Mouse (Mus musculus) forebrain, embryonic 16.5 days (tissue): ENCODE measurements around the gene Nlrx1. TPM values are rescaled to one million over a fixed set of nuclear protein-coding genes. Genes with fewer than 3 reads are reported as not detected.
A peak's percentile ranks its signal among the peaks of the same experiment; 100 is the strongest.

Experiments
- ATAC-seq: fragments of 200-750 bp; cut with Nextera tagmentation; 2 replicates; pipeline ENCODE4 v1.8.0; 2017; ENCODE audit warnings: mild to moderate bottlenecking, moderate library complexity
- H3K27ac ChIP-seq: fragments of 300-500 bp; sonication (generic); 2 replicates; pipeline ENCODE4 v1.5.1; 2014; ENCODE audit warnings: low read length, control low read depth
- H3K27me3 ChIP-seq: fragments of 300-500 bp; sonication (generic); replicated peaks from 2 replicates; pipeline ENCODE4 v1.6.1; 2014; ENCODE audit warnings: low read length; ENCODE audit not compliant: control insufficient read depth, insufficient read depth
- H3K36me3 ChIP-seq: fragments of 300-500 bp; sonication (generic); 2 replicates; pipeline ENCODE4 v1.6.1; 2014; ENCODE audit not compliant: control insufficient read depth, insufficient read depth
- H3K4me1 ChIP-seq: fragments of 300-500 bp; sonication (generic); replicated peaks from 2 replicates; pipeline ENCODE4 v1.6.1; 2014; ENCODE audit warnings: low read length; ENCODE audit not compliant: control insufficient read depth, insufficient read depth
- H3K4me2 ChIP-seq: fragments of 300-500 bp; sonication (generic); 2 replicates; pipeline ENCODE4 v1.6.1; 2014; ENCODE audit warnings: mild to moderate bottlenecking, low read length, control low read depth
- H3K4me3 ChIP-seq: fragments of 300-500 bp; sonication (generic); replicated peaks from 2 replicates; pipeline ENCODE4 v1.5.1; 2014; ENCODE audit warnings: mild to moderate bottlenecking, low read length, control low read depth
- H3K9ac ChIP-seq: fragments of 300-500 bp; sonication (generic); replicated peaks from 2 replicates; pipeline ENCODE4 v1.6.1; 2014; ENCODE audit warnings: low read depth, low read length, control low read depth
- H3K9me3 ChIP-seq: fragments of 300-500 bp; sonication (generic); 2 replicates; pipeline ENCODE4 v1.6.1; 2016; ENCODE audit warnings: low read length; ENCODE audit not compliant: control insufficient read depth
- WGBS: fragments of 180-500 bp; shearing (Covaris S2); extraction: QIAGEN DNeasy Blood & Tissue Kit; methylation state at CpG from one replicate; pipeline ENCODE4 v1.1.7; 2014; 5-methylcytosine and 5-hydroxymethylcytosine counted together
- polyA plus RNA-seq: library from polyadenylated mRNA; unstranded; fragments of >200 nt; fragmentation: Nextera tagmentation; extraction: Ambion mirVana; gene quantifications from 2 replicates; pipeline ENCODE4 v1.2.1, GENCODE M21; 2015

Gene Nlrx1
- polyA plus RNA-seq, 1 experiment from 2014 or later: 5.2 TPM

DNA sequence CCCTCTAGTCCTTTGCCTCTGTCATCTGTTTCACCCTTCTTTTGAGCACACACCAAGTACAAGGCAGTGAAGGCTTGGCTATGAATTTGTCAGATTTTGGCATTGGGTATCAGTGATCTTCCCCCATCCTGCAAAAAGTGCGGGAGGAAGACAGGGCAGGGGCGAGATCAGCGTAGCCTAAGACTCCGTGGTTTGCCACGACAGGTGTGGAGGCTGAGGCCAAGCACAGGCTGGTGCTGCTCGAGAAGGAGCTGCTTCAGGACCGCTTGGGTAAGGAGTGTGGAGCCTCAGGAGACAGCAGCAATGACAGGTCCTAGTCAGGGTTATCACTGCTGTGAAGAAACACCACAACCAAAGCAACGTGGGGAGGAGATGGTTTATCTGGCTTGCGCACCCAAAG, 27.0 kb downstream of the Nlrx1 start:
- Histone ChIP-seq H3K36me3 (no peaks in the 10 kb centered on the region), H3K9ac (no peak overlapping the region), H3K27me3 (no peaks in the 10 kb centered on the region), H3K4me1 (0 out of 2 replicates have a peak, but pooled peaks cover 2% of the 10 kb centered on the region), H3K9me3 (no peaks in the 10 kb centered on the region), H3K4me2 (no peak overlapping the region), H3K27ac (no peak overlapping the region), H3K4me3 (no peak overlapping the region)
- no peak for ATAC-seq
- WGBS: 79% methylated on average over 9 of the region's 9 CpGs

DNA sequence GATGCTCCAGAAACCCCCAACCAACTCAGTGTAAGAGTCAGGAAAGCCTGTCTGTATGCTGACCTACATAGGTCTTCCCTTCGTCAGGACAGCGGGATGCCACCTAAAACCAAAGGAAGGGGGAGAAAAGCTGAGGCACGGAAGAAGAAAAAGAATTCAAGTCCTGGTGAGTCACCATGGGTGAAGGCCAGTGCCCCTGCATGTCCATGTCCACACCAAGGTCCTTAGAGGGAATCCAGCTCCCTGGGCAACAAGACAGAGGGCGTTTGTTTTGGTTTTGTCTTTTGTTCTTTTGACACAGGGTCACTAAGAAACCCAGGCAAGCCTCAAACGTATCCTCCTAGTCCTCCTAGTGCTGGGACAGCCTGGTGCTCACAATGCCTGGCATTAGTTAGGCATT, 27.5 kb downstream of the Nlrx1 start:
- Histone ChIP-seq H3K36me3 (no peaks in the 10 kb centered on the region), H3K27ac (no peak overlapping the region), H3K9me3 (no peaks in the 10 kb centered on the region), H3K4me1 (0 out of 2 replicates have a peak, but pooled peaks cover 2% of the 10 kb centered on the region), H3K9ac (no peak overlapping the region), H3K4me2 (no peak overlapping the region), H3K27me3 (no peaks in the 10 kb centered on the region), H3K4me3 (no peak overlapping the region)
- ATAC-seq: no peak
- WGBS: 52% methylated on average over 5 of the region's 5 CpGs

DNA sequence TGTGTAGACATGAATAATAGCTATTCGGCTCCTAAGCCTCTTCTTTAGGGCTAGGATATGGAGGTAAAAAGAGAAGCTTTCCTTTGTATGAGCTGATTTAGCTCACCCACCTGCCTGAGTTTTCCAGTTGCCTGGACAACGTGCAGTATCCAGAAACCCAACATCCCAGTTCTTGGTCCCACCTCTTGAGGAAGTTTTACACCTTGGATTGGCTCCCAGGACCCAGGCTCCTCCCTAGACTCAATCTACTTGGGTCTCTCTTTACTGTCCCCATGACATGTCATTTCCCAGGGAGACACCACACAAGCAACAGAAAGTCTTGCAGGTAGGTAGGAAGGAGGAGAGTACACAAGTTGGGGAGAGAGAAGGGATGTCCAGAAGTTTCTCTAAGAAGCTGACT, 28.0 kb downstream of the Nlrx1 start, which contains the start of gene Ccdc153:
Ccdc153 (plus strand) TSS at position 278 of the 400 bp plus-strand sequence.
- WGBS: 47% methylated on average over 2 of the region's 2 CpGs
- no peak for ATAC-seq

DNA sequence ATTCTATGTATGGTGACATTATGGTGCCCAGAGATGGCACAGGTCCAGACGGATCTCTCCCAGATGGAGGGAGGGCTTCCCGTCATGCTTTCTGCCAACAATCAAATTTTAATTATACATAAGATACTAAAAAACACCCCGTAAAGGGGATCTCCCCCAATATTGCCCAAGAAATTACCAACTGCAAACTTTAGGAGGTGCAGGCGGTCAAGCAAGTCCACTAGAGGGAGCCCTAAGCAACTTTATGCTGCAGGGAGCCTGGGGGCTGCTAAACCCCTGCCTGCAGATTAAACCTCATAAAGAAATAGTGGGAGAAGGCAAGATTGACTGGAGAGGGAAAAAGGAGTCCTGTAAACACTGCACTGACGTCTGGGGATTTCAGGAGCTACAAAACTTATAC, 29.0 kb downstream of the Nlrx1 start:
- Histone ChIP-seq H3K9me3 (no peaks in the 10 kb centered on the region), H3K27me3 (no peaks in the 10 kb centered on the region), H3K27ac (no peak overlapping the region), H3K36me3 (no peaks in the 10 kb centered on the region), H3K4me2 (no peak overlapping the region), H3K9ac (no peak overlapping the region), H3K4me3 (no peak overlapping the region), H3K4me1 (peaks cover 7% of the 10 kb centered on the region; the same call in 1 of the 2 replicates)
- ATAC-seq: peak; percentile 65
- WGBS: 7% methylated on average over 5 of the region's 5 CpGs

More for the DNA sequence above, 28.0 kb downstream of the Nlrx1 start, which contains the start of gene Ccdc153:
- Histone ChIP-seq H3K36me3 (no peaks in the 10 kb centered on the region), H3K4me3 (no peak within 1 kb of the TSS), H3K27me3 (no peaks in the 10 kb centered on the region), H3K9ac (no peak within 1 kb of the TSS), H3K27ac (no peak within 1 kb of the TSS), H3K9me3 (no peaks in the 10 kb centered on the region), H3K4me2 (no peak within 1 kb of the TSS), H3K4me1 (0 out of 2 replicates have a peak, but pooled peaks cover 2% of the 10 kb centered on the region)

DNA sequence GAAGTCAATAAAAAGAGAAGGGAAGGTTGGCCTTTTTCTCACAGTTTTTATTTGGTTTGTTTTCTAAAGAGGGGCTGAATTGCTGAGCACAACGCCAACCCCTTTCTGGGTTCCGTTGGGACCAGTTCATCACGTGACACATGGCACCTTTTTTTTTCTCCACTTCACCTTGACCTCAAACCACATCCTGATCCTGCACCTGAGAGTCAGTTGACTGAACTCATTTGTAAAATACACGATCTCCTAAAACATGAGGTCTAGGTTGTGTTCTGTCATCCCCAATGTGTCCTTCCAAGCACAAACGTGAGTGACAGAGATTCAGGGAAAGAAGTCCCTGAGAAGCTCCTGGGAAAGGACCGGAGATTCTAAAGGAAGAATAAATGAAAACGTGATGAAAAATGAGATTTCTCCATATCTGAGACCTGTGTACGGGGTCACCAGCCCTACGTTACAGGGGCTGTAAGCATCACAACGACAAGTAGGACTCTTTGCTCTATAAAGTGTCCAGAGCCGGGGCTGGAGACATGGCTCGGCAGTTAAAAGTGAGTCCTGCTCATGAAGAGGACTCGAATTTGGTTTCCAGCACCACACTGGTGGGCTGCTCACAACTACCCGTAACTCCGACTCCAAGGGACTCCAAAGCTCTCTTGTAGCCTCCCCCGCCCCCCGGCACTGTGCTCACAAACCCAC, 29.8 kb downstream of the Nlrx1 start:
- no peaks in the 10 kb centered on the region for H3K36me3 ChIP-seq
- ATAC-seq: no peak
- 81% methylated on average over 17 of the region's 17 CpGs for WGBS
- H3K4me2 ChIP-seq: no peak overlapping the region
- H3K4me3 ChIP-seq: no peak overlapping the region
- no peak overlapping the region for H3K9ac ChIP-seq
- H3K9me3 ChIP-seq: no peaks in the 10 kb centered on the region
- peaks cover 10% of the 10 kb centered on the region; the same call in 1 of the 2 replicates for H3K4me1 ChIP-seq
- H3K27ac ChIP-seq: no peak overlapping the region
- no peaks in the 10 kb centered on the region for H3K27me3 ChIP-seq

DNA sequence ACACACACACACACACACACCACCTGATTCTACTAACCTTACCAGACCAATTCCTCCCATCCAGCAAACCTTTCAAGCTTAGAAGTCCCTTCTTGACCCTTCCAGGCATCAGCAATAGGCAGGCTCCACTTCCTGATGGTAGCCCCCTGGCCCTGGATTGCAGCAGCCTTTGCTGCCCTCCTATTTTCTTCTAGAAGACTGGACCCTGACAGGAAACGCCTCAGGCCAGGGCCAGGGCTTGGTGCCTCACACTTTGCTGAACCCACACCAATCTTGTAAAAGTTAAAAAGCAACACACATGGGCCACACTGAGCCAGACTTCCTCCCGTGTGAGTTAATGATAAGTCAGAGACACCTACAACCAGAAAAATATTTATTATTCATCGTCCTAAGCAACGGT, 31.3 kb downstream of the Nlrx1 start:
- WGBS: 73% methylated on average over 4 of the region's 4 CpGs
- Histone ChIP-seq H3K9me3 (no peaks in the 10 kb centered on the region), H3K4me2 (no peak overlapping the region), H3K4me3 (no peak overlapping the region), H3K27ac (no peak overlapping the region), H3K9ac (no peak overlapping the region), H3K4me1 (peaks cover 19% of the 10 kb centered on the region), H3K27me3 (no peaks in the 10 kb centered on the region), H3K36me3 (no peaks in the 10 kb centered on the region)
- no peak for ATAC-seq

DNA sequence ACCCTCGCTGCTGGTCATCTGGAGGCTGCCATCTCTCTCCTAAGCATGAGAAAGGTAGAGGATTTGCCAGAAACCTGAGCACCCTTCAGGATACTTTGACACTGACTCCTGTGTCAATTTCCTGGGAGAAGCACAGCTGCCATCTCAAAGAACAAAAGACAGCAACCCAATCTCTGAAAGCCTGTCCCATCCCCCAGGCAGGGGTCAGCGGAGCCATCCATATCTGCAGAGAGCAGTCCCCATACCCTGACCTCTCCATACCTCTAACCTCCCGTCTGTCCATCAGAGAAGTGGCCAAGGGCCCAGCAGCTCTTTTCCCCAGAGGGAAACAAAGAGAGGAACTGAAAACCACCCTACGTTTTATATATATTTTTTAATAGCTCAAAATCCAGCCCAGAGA, 31.8 kb downstream of the Nlrx1 start:
- Histone ChIP-seq H3K9ac (no peak overlapping the region), H3K4me1 (peaks cover 24% of the 10 kb centered on the region), H3K4me3 (no peak overlapping the region), H3K27ac (no peak overlapping the region), H3K4me2 (no peak overlapping the region), H3K36me3 (no peaks in the 10 kb centered on the region), H3K27me3 (no peaks in the 10 kb centered on the region), H3K9me3 (no peaks in the 10 kb centered on the region)
- 78% methylated on average over 4 of the region's 4 CpGs for WGBS
- no peak for ATAC-seq

DNA sequence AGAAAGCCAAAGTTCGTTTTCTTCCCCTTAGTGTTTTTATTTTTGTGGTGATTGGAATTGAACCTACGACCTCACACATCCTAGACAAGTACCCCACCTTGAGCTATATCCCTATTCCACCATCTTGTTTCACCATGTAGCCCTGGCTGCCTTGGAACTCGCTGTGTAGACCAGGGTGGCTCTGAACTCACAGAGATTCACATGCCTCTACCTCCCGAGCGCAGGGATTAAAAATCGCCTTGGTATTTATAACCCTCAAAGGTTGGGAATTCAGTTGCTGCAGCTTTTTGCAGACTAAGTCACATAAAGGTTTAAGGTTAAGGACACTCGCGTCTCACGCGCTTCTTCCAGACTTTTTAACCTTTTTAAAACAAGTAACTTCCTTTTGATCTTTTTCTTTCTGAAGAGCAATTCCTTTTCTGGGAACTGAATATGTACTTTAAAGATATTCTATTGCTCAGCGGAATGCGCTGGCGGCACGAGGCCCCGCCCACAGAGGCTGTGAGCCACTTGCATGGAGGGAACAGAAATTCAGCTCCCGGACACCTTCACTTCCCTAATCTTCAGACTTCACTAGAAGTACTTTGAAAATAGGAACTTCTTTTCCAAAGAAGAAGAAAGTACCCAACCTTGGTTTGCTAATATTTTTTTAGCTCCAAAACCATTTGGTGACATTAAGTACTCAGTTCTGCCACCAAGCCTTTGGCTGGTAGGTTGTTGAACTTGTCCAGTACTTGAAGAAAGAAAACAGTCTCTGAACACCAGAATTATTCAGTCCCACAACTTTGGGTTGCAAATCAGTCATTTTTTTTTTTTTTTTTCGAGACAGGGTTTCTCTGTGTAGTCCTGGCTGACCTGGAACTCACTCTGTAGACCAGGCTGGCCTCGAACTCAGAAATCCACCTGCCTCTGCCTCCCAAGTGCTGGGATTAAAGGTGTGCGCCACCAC, 33.6 kb downstream of the Nlrx1 start:
- 26% methylated on average over 19 of the region's 19 CpGs for WGBS
- no peak for ATAC-seq
- Histone ChIP-seq H3K4me2 (peak overlapping the region; percentile 52), H3K9ac (peak overlapping the region; percentile 32), H3K36me3 (no peaks in the 10 kb centered on the region), H3K9me3 (no peaks in the 10 kb centered on the region), H3K27ac (peak overlapping the region; percentile 28; the same call in 1 of the 2 replicates), H3K27me3 (no peaks in the 10 kb centered on the region), H3K4me3 (peak overlapping the region; percentile 61), H3K4me1 (peaks cover 30% of the 10 kb centered on the region)

DNA sequence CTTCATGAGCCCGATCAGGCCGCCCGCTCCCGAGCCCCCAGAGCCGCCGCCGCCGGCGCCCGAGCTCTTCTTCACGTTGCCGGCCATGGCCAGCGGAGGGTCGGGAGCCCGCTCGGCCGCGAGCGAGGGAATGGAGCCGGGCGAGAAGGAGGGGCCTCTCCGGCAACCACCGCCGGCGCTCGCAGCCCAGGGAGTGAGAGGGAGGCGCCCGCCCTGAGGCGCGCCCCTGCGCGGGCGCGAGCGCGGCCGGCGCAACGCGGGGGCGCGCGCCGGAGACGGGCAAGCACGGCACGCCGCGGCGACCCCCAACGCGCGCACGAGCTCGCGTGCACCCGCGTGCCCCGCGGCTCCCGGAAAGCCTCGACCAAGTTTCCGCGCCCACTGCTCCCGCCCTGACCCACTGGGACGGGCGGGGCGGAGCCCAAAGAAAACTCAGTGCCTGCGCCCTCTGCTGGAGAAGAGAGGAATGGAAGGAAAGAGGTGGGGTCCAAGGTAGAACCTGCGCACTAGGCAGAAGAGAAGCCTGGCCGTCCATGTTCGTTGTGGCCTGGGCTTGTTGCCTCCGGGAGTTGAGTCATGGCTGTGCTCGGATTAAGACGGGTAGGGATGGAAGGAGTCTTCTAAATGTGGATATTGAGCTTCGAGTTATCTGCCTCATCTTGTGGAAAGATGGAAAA, 34.5 kb downstream of the Nlrx1 start, which contains the start of gene Cbl:
Cbl (minus strand) TSS at position 248 of the 677 bp plus-strand sequence.
- peak within 1 kb of the TSS; percentile 88 for H3K4me2 ChIP-seq
- peaks cover 27% of the 10 kb centered on the region for H3K4me1 ChIP-seq
- peak within 1 kb of the TSS; percentile 78 for H3K9ac ChIP-seq
- H3K4me3 ChIP-seq: peak within 1 kb of the TSS; percentile 61
- H3K36me3 ChIP-seq: no peaks in the 10 kb centered on the region
- no peaks in the 10 kb centered on the region for H3K27me3 ChIP-seq
- peak within 1 kb of the TSS; percentile 95 for H3K27ac ChIP-seq
- ATAC-seq: peak; percentile 95
- under 1% methylated on average over 52 of the region's 76 CpGs for WGBS
- no peaks in the 10 kb centered on the region for H3K9me3 ChIP-seq
